Mouse (Mus musculus) kidney, postnatal 36 days (tissue): ENCODE measurements at regions not wholly inside any gene's neighbourhood (a gene's known extent, or its start where the extent isn't known, plus 50 kb on each side); places are given as distances from the start of the nearest gene placed in this dataset.

Experiments used
- DNase-seq, 2 experiments: peaks; one replicate each; pipeline ENCODE4 v3.0.0; 2021 to 2022; ENCODE audit warnings: mixed read lengths in 2 of 2

GRCm38 (mm10) chr15:86738356-86738755 is 524.1 kb downstream of the Tbc1d22a start:
- DNase-seq: no peak

- DNase-seq: no peak
Measured at GRCm38 (mm10) chr15:86738776-86739175, 524.5 kb downstream of the Tbc1d22a start.

- no peak for DNase-seq
Measured at GRCm38 (mm10) chr15:86751436-86752136, 537.3 kb downstream of the Tbc1d22a start.

GRCm38 (mm10) chr15:86763581-86764375 is 549.5 kb downstream of the Tbc1d22a start:
- DNase-seq: no peak

- no peak for DNase-seq
Measured at GRCm38 (mm10) chr15:86767623-86768022, 553.4 kb downstream of the Tbc1d22a start.

- no peak for DNase-seq
Measured at GRCm38 (mm10) chr15:86773041-86773440, 558.8 kb downstream of the Tbc1d22a start.

GRCm38 (mm10) chr15:86777998-86778397 is 563.7 kb downstream of the Tbc1d22a start:
- no peak for DNase-seq

- no peak for DNase-seq
Measured at GRCm38 (mm10) chr15:86781160-86781559, 566.9 kb downstream of the Tbc1d22a start.

GRCm38 (mm10) chr15:86794716-86795115 is 580.5 kb downstream of the Tbc1d22a start:
- DNase-seq: no peak

- DNase-seq: no peak
Measured at GRCm38 (mm10) chr15:86798474-86799178, 584.4 kb downstream of the Tbc1d22a start.

GRCm38 (mm10) chr15:86807296-86808080 is 593.2 kb downstream of the Tbc1d22a start:
- no peak for DNase-seq

GRCm38 (mm10) chr15:86811821-86812220 is 597.6 kb downstream of the Tbc1d22a start:
- DNase-seq: no peak

GRCm38 (mm10) chr15:86814808-86815421 is 600.7 kb downstream of the Tbc1d22a start:
- DNase-seq: no peak

GRCm38 (mm10) chr15:86835996-86836395 is 621.7 kb downstream of the Tbc1d22a start:
- no peak for DNase-seq

- DNase-seq: no peak
Measured at GRCm38 (mm10) chr15:86852161-86852870, 638.1 kb downstream of the Tbc1d22a start.

GRCm38 (mm10) chr15:86858356-86858906 is 644.2 kb downstream of the Tbc1d22a start:
- DNase-seq: no peak

GRCm38 (mm10) chr15:86875721-86876309 is 661.6 kb downstream of the Tbc1d22a start:
- no peak for DNase-seq

- no peak for DNase-seq
Measured at GRCm38 (mm10) chr15:86896974-86897373, 647.1 kb upstream of the Fam19a5 start.

- DNase-seq: no peak
Measured at GRCm38 (mm10) chr15:86899961-86900360, 644.1 kb upstream of the Fam19a5 start.

GRCm38 (mm10) chr15:86903006-86903405 is 641.1 kb upstream of the Fam19a5 start:
- no peak for DNase-seq

GRCm38 (mm10) chr15:86913276-86913675 is 630.8 kb upstream of the Fam19a5 start:
- DNase-seq: no peak
